Mouse (Mus musculus): ENCODE measurements around the gene Pced1a. TPM values are rescaled to one million over a fixed set of nuclear protein-coding genes. Genes with fewer than 3 reads are reported as not detected.
A peak's percentile ranks its signal among the peaks of the same experiment; 100 is the strongest.

Pced1a gene
- 12.4 and 12.8 TPM in 2 replicates for polyA plus RNA-seq (2015; fragmentation: Nextera tagmentation; extraction: Ambion mirVana)

DNA sequence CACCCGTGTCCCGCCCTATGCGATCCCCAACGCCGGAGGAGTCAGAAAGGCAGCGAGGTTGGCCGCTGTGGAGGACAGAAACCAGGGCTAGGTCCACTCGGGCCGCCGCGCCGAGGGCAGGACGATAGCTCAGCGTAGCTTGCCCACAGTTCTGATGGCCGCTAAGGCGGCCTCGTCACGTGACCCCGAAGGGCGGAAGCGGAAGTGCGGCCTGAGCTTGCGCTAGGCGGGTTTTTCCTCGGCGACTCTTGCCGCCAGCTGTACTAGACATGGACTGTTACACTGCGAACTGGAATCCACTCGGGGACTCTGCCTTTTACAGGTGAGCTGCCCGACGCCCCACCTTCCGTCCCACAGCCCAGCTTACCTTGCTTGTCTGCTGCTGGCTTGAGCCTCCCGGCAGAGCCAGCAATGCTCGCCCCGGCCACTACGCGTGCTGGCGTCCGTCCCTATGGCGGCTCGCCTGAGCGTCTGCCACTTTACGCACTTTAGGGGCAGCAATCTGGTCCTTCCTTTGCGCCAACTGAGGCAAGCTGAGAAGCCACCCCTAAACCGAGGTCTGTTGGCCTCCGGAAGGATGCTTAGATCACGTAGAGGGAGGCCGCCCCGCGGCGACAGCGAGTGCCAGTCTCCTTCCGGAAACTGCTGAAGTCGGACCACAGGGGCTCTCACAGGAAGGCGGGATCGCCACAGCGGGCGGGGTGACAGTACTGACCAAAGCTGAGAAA lies at the start of gene Pced1a, which contains the start of gene Vps16:
Pced1a (minus strand) TSS at position 576 of the 728 bp plus-strand sequence.
Vps16 (plus strand) TSS at position 214 of the 728 bp plus-strand sequence.
- H3K4me1 ChIP-seq = peaks cover 36% of the 10 kb centered on the region
- ATAC-seq (replicated peaks) = peak; percentile 96

GRCm38 (mm10) chr2:130472908-130473510 lies 48.5 kb upstream of the Pced1a start:
- H3K4me3 ChIP-seq = no peak overlapping the region
- ATAC-seq (replicated peaks) = no peak
- H3K36me3 ChIP-seq = no peaks in the 10 kb centered on the region
- H3K9me3 ChIP-seq = no peaks in the 10 kb centered on the region
- H3K9ac ChIP-seq (replicated peaks) = no peak overlapping the region
- peaks cover 35% of the 10 kb centered on the region for H3K4me1 ChIP-seq
- no peaks in the 10 kb centered on the region for H3K27me3 ChIP-seq
- 76% methylated on average over 8 of the region's 8 CpGs for WGBS
- H3K4me2 ChIP-seq (replicated peaks) = no peak overlapping the region
- no peak overlapping the region for H3K27ac ChIP-seq (replicated peaks)

More for the DNA sequence above, at the start of gene Pced1a, which contains the start of gene Vps16:
- no peaks in the 10 kb centered on the region for H3K36me3 ChIP-seq
- under 1% methylated on average over 58 of the region's 58 CpGs for WGBS
- H3K27ac ChIP-seq (replicated peaks) = peak within 1 kb of the TSS; percentile 95
- H3K9ac ChIP-seq (replicated peaks) = peak within 1 kb of the TSS; percentile 89
- H3K4me3 ChIP-seq = peak within 1 kb of the TSS; percentile 96
- H3K27me3 ChIP-seq = no peaks in the 10 kb centered on the region
- H3K9me3 ChIP-seq = no peaks in the 10 kb centered on the region
- H3K4me2 ChIP-seq (replicated peaks) = peak within 1 kb of the TSS; percentile 92

DNA sequence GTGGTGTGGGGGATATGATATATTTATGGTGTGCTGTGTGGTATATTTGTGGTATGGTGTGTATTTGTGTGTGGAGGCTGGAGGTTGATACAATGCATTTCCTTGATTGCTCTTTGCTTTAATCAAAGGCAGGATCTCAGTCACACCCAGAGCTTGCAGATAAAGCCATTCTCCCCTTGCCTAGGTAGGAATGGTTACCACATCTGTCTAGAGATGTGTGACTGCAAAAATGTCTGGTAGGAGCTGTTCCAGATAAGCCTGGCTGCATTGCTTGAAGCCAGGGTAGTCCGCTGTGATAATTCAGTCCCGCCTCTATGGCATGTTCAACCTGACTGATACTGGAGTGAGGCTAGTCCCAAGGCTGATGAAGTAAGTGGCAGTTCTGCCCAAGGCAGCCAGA lies 45.4 kb upstream of the Pced1a start:
- H3K9me3 ChIP-seq = no peaks in the 10 kb centered on the region
- H3K9ac ChIP-seq (replicated peaks) = no peak overlapping the region
- no peaks in the 10 kb centered on the region for H3K36me3 ChIP-seq
- 43% methylated on average over 2 of the region's 2 CpGs for WGBS
- peaks cover 33% of the 10 kb centered on the region for H3K4me1 ChIP-seq
- no peak overlapping the region for H3K4me3 ChIP-seq
- ATAC-seq (replicated peaks) = peak; percentile 59
- H3K27me3 ChIP-seq = no peaks in the 10 kb centered on the region
- H3K27ac ChIP-seq (replicated peaks) = peak overlapping the region; percentile 74
- no peak overlapping the region for H3K4me2 ChIP-seq (replicated peaks)

- Histone ChIP-seq H3K4me1 (peaks cover 32% of the 10 kb centered on the region), H3K4me3 (no peak overlapping the region), H3K9ac (replicated peaks) (no peak overlapping the region), H3K27me3 (no peaks in the 10 kb centered on the region), H3K36me3 (no peaks in the 10 kb centered on the region), H3K9me3 (no peaks in the 10 kb centered on the region), H3K4me2 (replicated peaks) (peak overlapping the region; percentile 23), H3K27ac (replicated peaks) (peak overlapping the region; percentile 74)
- peak; percentile 85 for ATAC-seq (replicated peaks)
- WGBS = 4% methylated on average over 4 of the region's 4 CpGs
Measured at GRCm38 (mm10) chr2:130469366-130469765, 44.9 kb upstream of the Pced1a start.

- no peak overlapping the region for H3K4me3 ChIP-seq
- no peak overlapping the region for H3K9ac ChIP-seq (replicated peaks)
Measured at GRCm38 (mm10) chr2:130466438-130466837, 41.9 kb upstream of the Pced1a start.

DNA sequence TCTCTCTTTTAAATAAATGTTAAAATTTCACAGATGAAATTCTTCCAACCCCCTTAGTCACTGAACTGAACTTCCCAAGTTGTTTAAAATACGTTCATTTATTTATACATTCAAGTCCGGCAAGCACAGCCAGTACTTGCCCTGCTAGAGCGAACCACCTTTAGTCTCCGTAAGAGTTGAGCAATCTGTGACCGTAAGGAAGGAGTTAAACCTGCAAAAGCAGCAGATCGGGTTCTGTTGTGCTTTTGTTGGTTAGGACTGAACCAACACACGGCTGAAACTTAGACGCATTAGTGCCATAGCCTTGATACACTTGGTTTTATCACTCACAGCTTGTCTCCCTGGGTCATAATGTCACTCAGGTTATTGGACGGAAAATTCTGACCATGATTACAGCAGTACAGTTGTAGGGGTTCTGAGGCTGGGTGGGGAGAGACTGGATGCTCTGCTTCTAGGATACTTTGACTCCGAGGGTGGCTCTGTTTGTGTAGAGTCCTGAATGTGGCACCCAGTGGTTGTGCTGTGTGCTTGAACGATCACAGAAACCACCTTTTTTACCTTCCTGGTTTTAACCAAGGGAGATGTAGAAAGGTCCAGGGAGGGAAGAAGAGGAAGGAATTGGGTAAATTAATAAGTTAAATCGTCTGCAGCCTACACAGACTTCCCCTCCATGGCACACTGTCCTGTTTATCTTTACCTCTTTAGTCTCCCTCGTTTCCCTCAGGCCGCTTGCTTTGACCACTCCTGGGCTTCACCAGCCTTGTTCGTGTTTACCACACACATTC lies 37.0 kb upstream of the Pced1a start:
- Histone ChIP-seq H3K27ac (replicated peaks) (no peak overlapping the region), H3K9me3 (no peaks in the 10 kb centered on the region), H3K27me3 (no peaks in the 10 kb centered on the region), H3K9ac (replicated peaks) (no peak overlapping the region), H3K4me2 (replicated peaks) (no peak overlapping the region), H3K4me1 (peaks cover 8% of the 10 kb centered on the region; the same call in 1 of the 2 replicates), H3K4me3 (no peak overlapping the region), H3K36me3 (no peaks in the 10 kb centered on the region)
- WGBS = 70% methylated on average over 15 of the region's 15 CpGs
- no peak for ATAC-seq (replicated peaks)

More at GRCm38 (mm10) chr2:130466438-130466837, 41.9 kb upstream of the Pced1a start:
- WGBS = 91% methylated on average over 1 of the region's 1 CpGs
- no peaks in the 10 kb centered on the region for H3K27me3 ChIP-seq
- H3K4me1 ChIP-seq = peaks cover 34% of the 10 kb centered on the region
- no peak for ATAC-seq (replicated peaks)
- no peak overlapping the region for H3K27ac ChIP-seq (replicated peaks)
- no peaks in the 10 kb centered on the region for H3K36me3 ChIP-seq
- H3K9me3 ChIP-seq = no peaks in the 10 kb centered on the region
- H3K4me2 ChIP-seq (replicated peaks) = no peak overlapping the region

DNA sequence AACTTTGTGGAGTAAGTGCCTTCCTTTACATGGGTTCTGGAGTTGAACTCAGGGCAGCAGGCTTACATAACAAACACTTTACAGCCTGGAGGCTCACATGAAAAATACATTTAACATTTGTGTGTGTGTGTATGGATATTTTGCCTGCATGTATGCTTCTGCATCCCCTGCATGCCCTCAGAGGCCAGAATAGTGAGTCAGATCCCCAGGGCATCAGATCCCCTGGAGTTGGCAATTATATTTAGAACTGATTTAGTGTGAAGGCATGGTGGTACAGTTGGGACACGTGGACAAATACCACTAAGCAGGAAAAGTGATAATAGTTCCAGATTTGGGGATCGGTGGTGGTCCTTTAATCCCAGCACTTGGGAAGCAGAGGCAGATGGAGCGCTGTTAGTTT lies 35.1 kb upstream of the Pced1a start:
- H3K4me2 ChIP-seq (replicated peaks) = no peak overlapping the region
- peaks cover 16% of the 10 kb centered on the region for H3K4me1 ChIP-seq
- H3K4me3 ChIP-seq = no peak overlapping the region
- H3K9ac ChIP-seq (replicated peaks) = no peak overlapping the region
- H3K36me3 ChIP-seq = no peaks in the 10 kb centered on the region
- H3K27me3 ChIP-seq = no peaks in the 10 kb centered on the region
- WGBS = 86% methylated on average over 3 of the region's 3 CpGs
- no peaks in the 10 kb centered on the region for H3K9me3 ChIP-seq
- ATAC-seq (replicated peaks) = no peak
- H3K27ac ChIP-seq (replicated peaks) = no peak overlapping the region

DNA sequence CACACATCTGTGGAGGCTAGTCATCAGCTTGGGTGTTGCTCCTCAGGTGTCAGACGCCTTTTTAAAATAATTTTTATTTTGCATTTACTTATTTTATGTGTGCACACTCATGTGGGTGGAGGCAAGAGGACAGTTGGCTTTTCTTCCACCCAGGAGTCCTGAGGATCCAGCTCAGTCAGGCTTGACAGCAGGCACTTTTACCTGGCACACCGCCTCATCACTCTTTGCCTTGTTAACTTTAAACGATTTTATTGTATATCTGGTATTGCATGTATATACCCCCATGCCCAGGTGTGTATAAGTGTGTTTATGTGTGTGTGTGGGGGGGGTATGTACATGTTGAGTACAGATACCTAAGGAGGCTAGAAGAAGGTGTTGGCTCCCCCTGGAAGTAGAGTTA lies 33.4 kb upstream of the Pced1a start:
- Histone ChIP-seq H3K4me3 (no peak overlapping the region), H3K27ac (replicated peaks) (no peak overlapping the region), H3K9ac (replicated peaks) (no peak overlapping the region), H3K36me3 (no peaks in the 10 kb centered on the region), H3K4me2 (replicated peaks) (no peak overlapping the region), H3K9me3 (no peaks in the 10 kb centered on the region), H3K4me1 (peaks cover 27% of the 10 kb centered on the region), H3K27me3 (no peaks in the 10 kb centered on the region)
- 93% methylated on average over 3 of the region's 3 CpGs for WGBS
- no peak for ATAC-seq (replicated peaks)

GRCm38 (mm10) chr2:130454748-130455370 lies 30.4 kb upstream of the Pced1a start:
- ATAC-seq (replicated peaks) = no peak
- H3K9me3 ChIP-seq = no peaks in the 10 kb centered on the region
- no peaks in the 10 kb centered on the region for H3K27me3 ChIP-seq
- H3K36me3 ChIP-seq = no peaks in the 10 kb centered on the region
- no peak overlapping the region for H3K4me3 ChIP-seq
- no peak overlapping the region for H3K9ac ChIP-seq (replicated peaks)
- H3K27ac ChIP-seq (replicated peaks) = no peak overlapping the region
- WGBS = 49% methylated on average over 6 of the region's 6 CpGs
- H3K4me1 ChIP-seq = peaks cover 44% of the 10 kb centered on the region
- no peak overlapping the region for H3K4me2 ChIP-seq (replicated peaks)

- H3K4me3 ChIP-seq = no peak overlapping the region
- H3K9me3 ChIP-seq = no peaks in the 10 kb centered on the region
- no peak overlapping the region for H3K9ac ChIP-seq (replicated peaks)
- no peak overlapping the region for H3K4me2 ChIP-seq (replicated peaks)
- peaks cover 49% of the 10 kb centered on the region for H3K4me1 ChIP-seq
- ATAC-seq (replicated peaks) = no peak
- 62% methylated on average over 6 of the region's 6 CpGs for WGBS
- H3K27ac ChIP-seq (replicated peaks) = peak overlapping the region; percentile 31
- H3K27me3 ChIP-seq = no peaks in the 10 kb centered on the region
- no peaks in the 10 kb centered on the region for H3K36me3 ChIP-seq
Measured at GRCm38 (mm10) chr2:130453421-130453820, 28.9 kb upstream of the Pced1a start.

DNA sequence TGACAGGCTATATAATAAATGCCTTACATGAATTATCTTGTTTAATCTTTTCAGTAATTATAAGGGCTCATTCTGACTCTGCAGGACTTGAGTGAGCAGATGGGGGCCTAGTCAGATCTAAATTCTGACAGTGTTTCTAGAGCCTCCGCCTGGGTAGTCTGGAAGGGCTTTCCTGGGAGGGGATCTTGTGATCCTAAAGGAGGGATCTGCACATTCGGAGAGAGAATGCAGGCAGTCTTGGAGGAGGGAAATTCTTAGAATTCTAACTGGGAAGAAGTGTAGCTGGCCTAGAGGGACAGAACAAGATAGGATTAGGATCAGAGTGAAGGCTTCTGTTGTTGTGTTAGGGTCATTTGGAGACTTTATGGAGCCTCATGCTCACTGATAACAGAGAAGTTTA lies 27.8 kb upstream of the Pced1a start:
- Histone ChIP-seq H3K4me3 (no peak overlapping the region), H3K9ac (replicated peaks) (no peak overlapping the region), H3K4me1 (peaks cover 49% of the 10 kb centered on the region), H3K27ac (replicated peaks) (no peak overlapping the region), H3K9me3 (no peaks in the 10 kb centered on the region), H3K36me3 (no peaks in the 10 kb centered on the region), H3K4me2 (replicated peaks) (peak overlapping the region; percentile 75; the same call in 1 of the 2 replicates), H3K27me3 (no peaks in the 10 kb centered on the region)
- 52% methylated on average over 2 of the region's 2 CpGs for WGBS
- ATAC-seq (replicated peaks) = no peak

Measured in forebrain, embryonic 15.5 days (tissue).